Mouse (Mus musculus) embryo, embryonic 10 days (tissue): ENCODE data around the gene Limd2.
"Not testable (repeated sequence)": the region's sequence is repeated elsewhere in the genome, so short reads cannot be mapped to it uniquely, and the experiment has no call there.

ENCODE experiments used
- DNase-seq: peaks from one replicate; pipeline ENCODE4 v3.0.0-alpha.2; 2015; ENCODE audit warnings: low spot score

Gene Limd2

GRCm38 (mm10) chr11:106160841-106161721 lies at the start of gene Limd2, which contains the start of gene Gm10840:
Gene Limd2 (minus strand): TSS chr11:106160860.
Gene Gm10840 (plus strand): TSS chr11:106160850.
- DNase-seq = peak; percentile 61

GRCm38 (mm10) chr11:106202123-106202465 lies 41.4 kb upstream of the Limd2 start, which contains the start of gene Strada:
Gene Strada (minus strand): TSS chr11:106202168.
- no peak for DNase-seq

DNA sequence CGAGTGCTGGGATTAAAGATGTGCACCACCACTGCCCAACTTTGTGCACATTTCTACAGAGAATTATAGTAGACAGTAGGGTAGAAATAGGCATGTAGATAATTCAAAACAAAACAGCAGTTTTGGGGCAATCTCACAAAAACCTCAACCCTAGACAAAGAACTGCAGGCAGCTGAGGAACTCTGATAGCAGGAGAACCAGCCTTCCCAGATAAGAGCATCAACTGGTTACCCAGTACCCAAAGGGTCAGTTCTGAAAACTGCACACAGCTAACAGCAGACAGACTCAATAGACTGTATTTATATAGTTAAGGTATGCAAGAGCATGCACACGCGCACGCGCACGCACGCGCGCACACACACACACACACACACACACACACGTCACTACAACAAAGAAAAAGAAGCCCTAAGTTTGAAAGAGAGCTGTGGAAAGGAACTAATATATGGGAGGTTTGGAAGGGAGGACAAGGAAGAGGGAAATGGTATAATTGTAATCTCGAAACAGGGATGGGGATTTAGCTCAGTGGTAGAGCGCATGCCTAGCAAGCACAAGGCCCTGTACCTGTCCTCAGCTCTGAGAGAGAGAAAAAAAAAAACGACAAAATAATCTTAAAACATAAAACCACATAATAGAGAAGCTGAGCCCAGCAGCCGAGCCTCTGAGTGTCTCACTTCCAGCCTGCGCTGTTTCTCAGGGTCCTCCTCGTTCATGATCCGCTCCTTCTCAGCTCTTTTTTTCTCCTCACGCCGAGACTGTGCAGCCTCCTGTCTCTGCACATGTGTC lies 40.9 kb upstream of the Limd2 start:
- DNase-seq = no peak

- DNase-seq = no peak
Measured at GRCm38 (mm10) chr11:106200756-106201155, 40.1 kb upstream of the Limd2 start.

- not testable (repeated sequence) for DNase-seq
Measured at GRCm38 (mm10) chr11:106199997-106200396, 39.3 kb upstream of the Limd2 start.

- DNase-seq = no peak
Measured at GRCm38 (mm10) chr11:106198277-106198676, 37.6 kb upstream of the Limd2 start.

GRCm38 (mm10) chr11:106195341-106195740 lies 34.7 kb upstream of the Limd2 start:
- DNase-seq = no peak

DNA sequence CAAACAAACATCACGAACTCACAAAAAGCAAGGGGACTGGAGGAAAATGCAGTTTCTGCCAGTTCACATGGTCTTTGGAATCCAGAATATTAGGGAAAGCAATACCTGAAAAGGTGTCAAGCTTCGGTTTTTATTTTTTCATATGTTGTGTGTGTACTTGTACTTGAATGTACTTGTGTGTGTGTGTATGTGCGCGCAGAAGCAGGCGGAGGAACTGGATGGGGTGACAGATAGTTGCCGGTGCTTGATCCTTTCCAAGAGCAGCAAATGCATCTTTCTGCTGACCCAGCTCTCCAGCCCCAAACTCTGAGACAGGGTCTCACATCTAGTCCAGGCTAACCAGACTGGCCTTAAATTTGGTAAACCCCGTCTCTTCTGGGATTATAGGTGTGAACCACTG lies 34.2 kb upstream of the Limd2 start:
- no peak for DNase-seq

- DNase-seq = no peak
Measured at GRCm38 (mm10) chr11:106194155-106194541, 33.5 kb upstream of the Limd2 start.

- peak; percentile 97 for DNase-seq
Measured at GRCm38 (mm10) chr11:106193371-106194154, 32.9 kb upstream of the Limd2 start.

DNA sequence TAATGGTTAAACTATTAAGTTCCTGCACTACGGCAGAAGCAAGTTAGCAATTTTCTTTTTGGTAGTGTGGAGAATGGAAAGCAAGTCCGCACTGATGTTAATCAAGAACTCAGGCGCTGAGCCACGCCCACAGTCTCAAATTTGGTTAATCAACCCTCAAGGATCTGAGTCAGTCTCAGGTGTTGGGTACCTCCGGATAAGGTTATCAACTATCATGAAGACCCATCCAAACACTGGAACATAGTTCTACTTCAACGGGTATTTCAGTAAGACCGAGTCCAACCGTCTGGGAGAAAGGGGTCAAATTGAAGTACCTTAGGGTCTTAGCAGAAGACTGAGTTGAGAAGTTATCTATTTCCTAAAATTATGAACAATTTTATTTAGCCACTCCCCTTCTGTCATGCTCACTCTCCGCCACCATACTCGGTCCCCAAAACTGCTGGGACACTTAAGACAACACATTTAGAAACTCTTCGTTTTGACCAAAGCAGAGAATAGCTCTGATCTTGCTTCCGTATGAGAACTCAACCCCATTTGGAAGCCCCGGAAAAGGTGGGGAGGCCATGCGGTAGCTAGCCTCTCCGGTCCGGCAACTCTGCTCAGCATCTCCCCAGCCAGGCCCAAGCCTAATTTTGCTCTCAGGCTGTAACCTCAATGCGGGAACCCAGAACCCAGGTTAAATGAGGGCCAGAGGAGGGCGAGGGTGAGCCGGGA lies 32.2 kb upstream of the Limd2 start:
- DNase-seq = no peak

DNA sequence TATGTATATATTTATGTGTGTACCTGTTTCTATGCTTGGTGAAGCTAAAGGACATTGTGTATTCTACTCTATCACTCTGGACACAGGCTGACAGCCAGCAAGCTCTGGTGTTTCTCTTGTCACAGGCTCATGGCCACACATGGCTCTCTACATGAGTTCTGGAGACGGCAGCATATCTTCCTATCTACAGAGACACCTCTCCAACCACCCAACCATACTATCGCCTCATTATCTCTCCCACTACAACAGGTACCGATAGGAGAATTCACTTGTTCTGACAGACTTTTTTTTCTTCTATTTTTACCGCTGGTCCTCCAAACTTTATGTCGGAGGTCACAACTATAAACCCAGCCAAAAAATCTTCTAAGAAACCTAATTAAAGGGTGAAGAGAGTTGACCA lies 31.6 kb upstream of the Limd2 start:
- DNase-seq = no peak

DNA sequence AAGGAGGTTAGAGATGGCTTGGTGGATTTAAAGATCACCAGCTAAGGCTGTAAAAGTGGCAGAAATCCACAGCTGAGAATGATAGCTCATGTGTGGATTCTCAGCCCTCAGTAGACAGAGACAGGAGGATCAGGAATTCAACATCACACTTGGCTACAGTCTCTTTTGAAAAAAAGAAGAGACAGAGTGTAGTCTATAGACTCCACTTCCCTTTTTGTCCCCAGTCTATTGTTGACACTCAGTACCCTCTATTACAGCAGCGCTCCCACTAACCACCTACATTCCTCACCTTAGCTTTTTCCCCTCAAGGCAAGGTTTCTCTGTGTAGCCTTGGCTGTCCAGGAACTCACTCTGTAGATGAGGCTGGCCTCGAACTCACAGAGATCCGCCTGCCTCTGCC lies 31.1 kb upstream of the Limd2 start:
- DNase-seq = no peak

DNA sequence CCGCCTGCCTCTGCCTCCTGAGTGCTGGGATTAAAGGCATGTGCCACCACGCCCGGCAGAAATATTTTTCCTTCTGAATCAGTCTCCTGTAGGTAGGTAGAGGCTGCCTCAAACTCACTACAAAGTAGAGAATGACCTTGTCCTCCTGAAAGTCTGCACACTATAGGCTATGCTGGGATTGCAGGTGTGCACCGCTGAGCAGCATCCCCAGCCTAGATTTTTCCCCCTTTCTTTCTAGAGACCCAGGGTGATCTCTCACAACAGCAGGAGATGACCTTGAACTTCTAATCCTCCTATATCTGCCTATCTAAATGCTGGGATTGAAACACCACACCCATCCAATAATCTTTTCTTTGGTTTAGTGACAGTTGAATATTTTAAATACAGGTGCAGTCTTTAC lies 26.7 kb upstream of the Limd2 start:
- DNase-seq = no peak

DNA sequence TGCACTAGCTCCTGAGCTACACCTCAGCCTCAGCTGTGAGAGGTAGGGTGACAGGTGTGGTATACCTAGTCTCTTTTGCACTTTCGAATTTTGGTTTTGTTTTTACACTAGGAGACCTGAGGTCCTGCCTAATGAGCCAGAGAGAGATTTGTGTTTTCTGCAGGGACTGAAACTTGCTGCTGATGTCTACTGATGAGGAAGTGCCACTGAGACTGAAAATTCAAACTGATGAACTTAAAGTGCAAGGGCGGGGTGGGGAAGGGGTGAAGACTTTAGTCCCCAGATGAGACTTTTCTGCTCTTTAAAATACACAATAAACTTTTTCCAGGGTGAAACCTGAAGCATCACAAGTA lies 19.8 kb upstream of the Limd2 start:
- no peak for DNase-seq

- DNase-seq = no peak
Measured at GRCm38 (mm10) chr11:106179711-106180448, 19.2 kb upstream of the Limd2 start.

DNA sequence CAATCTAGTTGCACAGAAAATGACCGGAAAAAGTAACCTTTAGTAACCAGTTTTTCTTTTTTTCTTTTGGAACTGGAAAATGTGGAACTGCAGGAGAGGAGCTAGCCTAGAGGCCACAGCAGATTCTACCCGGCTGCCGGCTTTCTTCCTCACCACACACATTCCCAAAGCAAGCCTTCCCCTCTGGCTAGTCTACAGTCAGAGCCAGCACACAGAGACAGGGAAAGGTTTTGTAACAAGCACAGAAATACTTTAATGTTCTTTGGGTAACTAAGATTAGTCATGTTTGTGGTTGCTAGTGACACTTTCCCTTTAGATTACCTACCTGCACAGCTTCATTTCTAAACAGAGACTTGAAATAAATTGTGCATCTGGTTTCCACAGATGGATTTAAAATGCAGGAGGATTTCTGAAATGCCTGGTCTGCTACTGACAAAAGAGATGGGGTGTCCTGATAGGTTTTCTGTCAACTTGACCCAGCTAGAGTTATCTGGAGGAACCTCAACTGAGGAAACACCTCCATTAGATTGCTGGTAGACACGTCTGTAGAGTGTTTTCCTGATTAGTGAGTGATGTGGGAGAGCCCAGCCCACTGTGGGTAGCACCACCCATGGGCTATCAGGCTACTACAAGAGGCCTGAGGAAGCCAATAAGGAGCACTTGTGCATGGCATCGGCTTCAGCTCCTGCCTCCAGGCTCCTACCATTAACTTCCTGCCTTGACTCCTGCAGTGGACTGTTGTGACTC lies 17.5 kb upstream of the Limd2 start:
- DNase-seq = no peak

DNA sequence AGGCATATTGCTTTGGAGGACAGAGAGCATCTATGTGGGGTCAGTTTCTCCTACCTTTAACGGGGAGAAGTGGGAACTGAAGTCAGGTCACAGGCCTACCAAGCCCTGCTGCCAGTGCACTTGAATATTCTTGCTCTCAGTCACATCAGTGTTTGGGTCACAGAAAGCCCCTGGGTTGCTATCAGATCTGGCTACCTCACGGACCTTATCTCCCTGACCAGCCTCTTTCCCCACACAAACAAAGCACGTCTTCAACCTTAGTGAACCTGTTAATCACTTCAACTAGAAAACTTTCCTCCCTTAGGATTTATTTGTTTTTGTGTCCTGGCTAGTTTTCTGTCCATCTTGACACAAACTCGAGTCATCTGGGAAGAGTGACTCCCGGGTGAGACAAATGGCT lies 15.7 kb upstream of the Limd2 start:
- no peak for DNase-seq

GRCm38 (mm10) chr11:106175081-106175480 lies 14.4 kb upstream of the Limd2 start:
- no peak for DNase-seq

GRCm38 (mm10) chr11:106174372-106174771 lies 13.7 kb upstream of the Limd2 start:
- DNase-seq = no peak
